Mouse (Mus musculus) leukemia stem cell, adult 10-12 weeks (primary cell): ENCODE data around the gene Lep. TPM values are rescaled to one million over a fixed set of nuclear protein-coding genes. Genes with fewer than 3 reads are reported as not detected.

ENCODE experiments used
- polyA plus RNA-seq: library from polyadenylated mRNA; stranded (reverse); fragments of >175 nt; gene quantifications from 2 replicates; pipeline ENCODE4 v1.2.3, GENCODE M21; 2012; ENCODE audit warnings: low replicate concordance

The Lep gene
- 0.05 TPM in 1 of 2 replicates, not detected in the other for polyA plus RNA-seq

GRCm38 (mm10) chr6:29059846-29060685, at the start of gene Lep:
Gene Lep (plus strand): TSS chr6:29060220.

Other genes with a start within 250 kb of the Lep start
- 0.28 TPM in 1 of 2 replicates, not detected in the other for gene Lrrc4, start 228.5 kb upstream of the Lep start, polyA plus RNA-seq
- gene Rbm28, start 104.8 kb downstream of the Lep start, polyA plus RNA-seq = 10.2 and 11.2 TPM in 2 replicates
- 0.07 TPM in 1 of 2 replicates, not detected in the other for gene Prrt4, start 119.4 kb downstream of the Lep start, polyA plus RNA-seq
- gene Impdh1, start 156.1 kb downstream of the Lep start, polyA plus RNA-seq = 136 and 211 TPM in 2 replicates
- gene Hilpda, start 212.3 kb downstream of the Lep start, polyA plus RNA-seq = 23.3 and 31.5 TPM in 2 replicates
- 0.30 TPM in 1 of 2 replicates, not detected in the other for gene Fam71f2, start 219.4 kb downstream of the Lep start, polyA plus RNA-seq